ENCODE assay signal across 25 mouse cellular contexts in the genomic region with DNA sequence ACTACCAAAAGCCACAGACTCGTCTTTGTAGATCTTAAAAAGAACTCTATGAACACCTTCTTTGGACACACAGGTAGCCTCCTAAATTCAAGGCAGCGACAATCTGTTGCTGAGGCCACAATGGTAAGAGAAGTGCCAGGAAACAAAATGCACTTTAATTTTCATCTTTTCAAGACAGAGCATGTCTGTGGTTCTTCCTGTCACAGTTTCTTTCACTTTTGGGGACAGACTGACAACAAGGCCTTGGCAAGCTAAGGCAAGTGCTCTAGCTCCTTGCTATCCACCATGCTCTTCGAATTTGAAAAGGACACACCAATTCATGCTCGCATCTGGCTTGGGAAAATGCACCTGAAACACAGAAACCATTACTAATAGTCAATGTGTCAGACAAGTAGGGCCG.
"Had no signal": no experiment of that assay in that cellular context is flagged by ENCODE, and none has a peak within 500 bp of the region (broad histone marks: within the 10 kb centered on the region; RNA-seq: fewer than 3 reads in every experiment).

No protein-coding gene starts in this region.

- H3K27ac ChIP-seq: heart, adult 2 months; heart, embryonic 13.5 days; heart, embryonic 15.5 days; hindbrain, embryonic 13.5 days; hindbrain, embryonic 15.5 days; hindbrain, postnatal 0 days; kidney, embryonic 15.5 days; kidney, postnatal 0 days; limb, embryonic 12.5 days; liver, embryonic 12.5 days; liver, embryonic 14.5 days had no signal

- H3K9me3 ChIP-seq: heart, embryonic 13.5 days; heart, embryonic 15.5 days; hindbrain, embryonic 13.5 days; hindbrain, embryonic 15.5 days; kidney, embryonic 15.5 days; limb, embryonic 12.5 days; liver, embryonic 12.5 days had no signal

- ATAC-seq: hindbrain, postnatal 0 days; intestine, embryonic 16.5 days; liver, embryonic 12.5 days had no signal

- H3K4me1 ChIP-seq: heart, embryonic 13.5 days; heart, embryonic 15.5 days; hindbrain, embryonic 13.5 days; hindbrain, embryonic 15.5 days; kidney, embryonic 15.5 days; limb, embryonic 12.5 days; liver, embryonic 12.5 days had no signal

- DNase-seq: gastrocnemius, postnatal 14 days; gastrocnemius, postnatal 36 days; heart, adult 11 months; heart, adult 2 months; heart, postnatal 14 days; heart, postnatal 36 days; kidney, adult 11 months; kidney, adult 2 months; kidney, adult 9 months; kidney, postnatal 14 days; kidney, postnatal 36 days; layer of hippocampus, adult 9-11 months; layer of hippocampus, postnatal 36 days; left cerebral cortex, postnatal 4 days had no signal

- H3K4me3 ChIP-seq: heart, adult 2 months; heart, embryonic 13.5 days; heart, embryonic 15.5 days; hindbrain, embryonic 13.5 days; hindbrain, embryonic 15.5 days; kidney, embryonic 15.5 days; limb, embryonic 12.5 days; liver, embryonic 12.5 days had no signal

- H3K27me3 ChIP-seq: heart, embryonic 13.5 days; heart, embryonic 15.5 days; hindbrain, embryonic 13.5 days; hindbrain, embryonic 15.5 days; kidney, embryonic 15.5 days; limb, embryonic 12.5 days; liver, embryonic 12.5 days had no signal
